Mouse (Mus musculus) cortical plate, adult 2 months (tissue): Measurements from ENCODE around the gene B2m.

ENCODE experiments used
- CTCF ChIP-seq: fragments of 200-500 bp; IDR thresholded peaks from 2 replicates; pipeline ENCODE4 v1.5.1; 2011; ENCODE audit warnings: mild to moderate bottlenecking, control low read depth, low read length; ENCODE audit not compliant: insufficient read depth; ENCODE audit errors: extremely low read depth
- POLR2A ChIP-seq: fragments of 200-500 bp; IDR thresholded peaks from 2 replicates; pipeline ENCODE4 v1.6.1; 2011; ENCODE audit warnings: mild to moderate bottlenecking, low read length, control low read depth; ENCODE audit not compliant: insufficient read depth; ENCODE audit errors: extremely low read depth

- TF ChIP-seq CTCF = no peak
- no peak for TF ChIP-seq POLR2A
These were observed 23.8 kb downstream of the B2m start for GRCm38 (mm10) chr2:122171292-122171691.
